Mouse (Mus musculus) olfactory bulb, adult 2 months (tissue): ENCODE results near the gene Eln.

Experiments used
- CTCF ChIP-seq: fragments of 200-500 bp; IDR thresholded peaks from 2 replicates; pipeline ENCODE4 v1.5.1; 2012; ENCODE audit warnings: low read depth, mild to moderate bottlenecking, low read length, moderate library complexity; ENCODE audit not compliant: insufficient read depth
- POLR2A ChIP-seq: fragments of 200-500 bp; IDR thresholded peaks from 2 replicates; pipeline ENCODE4 v1.6.1; 2012; ENCODE audit warnings: mild to moderate bottlenecking, low read depth, low read length, moderate library complexity; ENCODE audit not compliant: insufficient read depth

- TF ChIP-seq POLR2A (no peak), CTCF (no peak)
Measured at GRCm38 (mm10) chr5:134745801-134746200, 1.3 kb downstream of the Eln start.
